Mouse (Mus musculus) retina, postnatal 1 day (tissue): ENCODE data around the gene Cnpy1.

ENCODE experiments used
- DNase-seq: peaks from one replicate; pipeline ENCODE4 v3.0.0-alpha.2; 2012

Cnpy1 gene

DNA sequence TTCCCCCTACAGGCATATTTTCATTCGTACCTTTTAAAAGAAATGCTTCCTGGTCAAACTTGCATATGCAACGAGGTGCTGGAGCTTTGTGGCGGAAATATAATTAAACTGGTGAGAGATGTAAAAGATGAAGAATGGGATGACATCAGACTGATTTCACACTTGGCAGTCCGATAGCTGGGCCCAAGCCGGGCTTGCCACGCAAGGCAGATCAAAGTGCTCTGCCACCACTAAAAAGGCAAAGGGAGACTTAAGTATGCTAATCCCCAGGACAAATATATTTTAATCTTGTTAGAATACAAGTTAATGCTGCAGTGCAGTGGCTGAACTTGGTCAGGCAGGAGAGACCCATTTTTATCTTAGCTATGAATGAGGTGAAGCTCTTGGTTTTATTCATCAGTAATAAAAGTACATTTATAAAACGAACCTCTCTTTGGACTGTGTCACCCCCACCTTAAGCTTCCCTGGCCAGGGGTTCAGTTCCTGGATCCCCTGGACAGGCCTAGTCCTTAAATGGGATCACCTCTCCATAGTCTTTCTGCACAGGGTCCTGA lies 66.3 kb downstream of the Cnpy1 start:
- DNase-seq = no peak

DNA sequence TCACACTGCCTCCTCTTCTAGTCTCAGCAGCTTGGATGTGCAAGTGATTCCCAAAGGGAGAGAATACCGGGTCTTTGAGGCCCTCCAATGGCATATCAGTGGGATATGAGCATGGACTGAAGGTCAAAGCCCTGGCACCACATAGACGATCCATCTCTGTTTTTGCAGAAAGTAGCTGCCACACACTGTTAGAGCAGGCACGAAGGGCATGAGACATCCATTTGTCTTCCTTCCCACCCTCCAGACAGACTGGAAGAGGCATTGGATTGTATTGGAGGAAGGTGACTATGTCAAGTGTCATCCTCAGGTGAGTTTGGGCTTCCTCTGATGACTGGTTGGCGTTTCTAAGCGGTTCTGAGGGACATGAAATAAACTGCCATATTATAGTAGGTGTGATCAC lies 67.3 kb downstream of the Cnpy1 start:
- DNase-seq = no peak

- peak; percentile 54 for DNase-seq
These were observed 69.0 kb downstream of the Cnpy1 start for GRCm38 (mm10) chr5:28176585-28176984.

DNA sequence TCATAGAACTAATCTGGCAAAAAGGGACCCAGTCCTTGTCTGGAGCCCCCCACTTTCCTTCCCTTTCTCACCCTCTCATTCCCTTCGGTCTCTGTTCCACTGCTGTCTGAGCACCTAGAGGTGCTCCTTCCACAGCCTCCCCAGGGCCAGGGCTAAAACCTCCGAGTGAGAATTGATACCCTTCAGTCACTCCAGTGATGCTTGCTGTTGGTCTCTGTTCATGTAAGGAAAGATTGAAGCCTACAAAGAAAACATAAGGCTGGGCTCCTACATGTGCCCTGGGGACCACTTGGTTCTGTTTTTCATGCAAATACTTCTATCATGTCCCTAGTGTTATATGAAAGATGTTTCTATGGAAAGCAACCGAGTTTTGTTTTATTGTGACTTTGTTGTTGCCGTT lies 69.6 kb downstream of the Cnpy1 start:
- no peak for DNase-seq

GRCm38 (mm10) chr5:28175570-28175919 lies 70.1 kb downstream of the Cnpy1 start:
- no peak for DNase-seq

DNA sequence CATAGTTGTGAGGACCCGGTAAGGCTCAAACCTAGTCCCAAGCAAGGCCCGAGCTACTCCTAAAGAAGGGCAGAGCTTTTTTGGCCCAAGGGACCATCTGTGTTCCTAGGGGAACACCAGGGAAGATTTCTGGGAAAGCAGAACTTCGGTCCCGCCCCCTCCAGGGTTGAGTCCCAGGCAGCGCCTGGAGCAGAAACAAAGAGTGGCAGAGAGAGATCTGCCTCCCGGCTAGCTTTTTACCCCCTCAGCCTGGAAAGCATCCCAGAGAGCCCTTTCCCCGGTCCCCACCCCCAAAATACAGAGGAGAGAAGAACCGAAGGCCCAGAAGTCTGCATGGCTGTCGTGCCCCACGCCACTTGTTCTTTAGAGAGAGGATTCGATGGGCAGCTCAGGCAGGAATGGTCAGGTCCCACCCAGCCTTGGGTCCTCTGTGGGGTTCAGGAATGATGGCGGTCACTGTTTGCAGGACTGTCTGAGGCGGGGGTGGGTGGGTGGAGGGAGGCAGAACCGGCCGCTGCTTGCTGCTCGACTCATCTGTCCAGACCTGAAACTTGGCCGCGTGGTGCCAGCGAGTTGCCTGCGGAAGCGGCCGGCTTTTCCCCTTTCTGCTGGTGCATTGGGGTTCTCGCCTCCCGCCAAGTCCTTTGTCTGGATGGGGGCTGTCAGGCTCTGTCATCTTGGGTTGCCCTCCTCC lies 70.6 kb downstream of the Cnpy1 start:
- DNase-seq = peak; percentile 29

- DNase-seq = peak; percentile 32
These were observed 71.5 kb downstream of the Cnpy1 start for GRCm38 (mm10) chr5:28174086-28174485.

GRCm38 (mm10) chr5:28173674-28174073 lies 71.9 kb downstream of the Cnpy1 start:
- DNase-seq = no peak

GRCm38 (mm10) chr5:28172921-28173670 lies 72.5 kb downstream of the Cnpy1 start:
- no peak for DNase-seq

DNA sequence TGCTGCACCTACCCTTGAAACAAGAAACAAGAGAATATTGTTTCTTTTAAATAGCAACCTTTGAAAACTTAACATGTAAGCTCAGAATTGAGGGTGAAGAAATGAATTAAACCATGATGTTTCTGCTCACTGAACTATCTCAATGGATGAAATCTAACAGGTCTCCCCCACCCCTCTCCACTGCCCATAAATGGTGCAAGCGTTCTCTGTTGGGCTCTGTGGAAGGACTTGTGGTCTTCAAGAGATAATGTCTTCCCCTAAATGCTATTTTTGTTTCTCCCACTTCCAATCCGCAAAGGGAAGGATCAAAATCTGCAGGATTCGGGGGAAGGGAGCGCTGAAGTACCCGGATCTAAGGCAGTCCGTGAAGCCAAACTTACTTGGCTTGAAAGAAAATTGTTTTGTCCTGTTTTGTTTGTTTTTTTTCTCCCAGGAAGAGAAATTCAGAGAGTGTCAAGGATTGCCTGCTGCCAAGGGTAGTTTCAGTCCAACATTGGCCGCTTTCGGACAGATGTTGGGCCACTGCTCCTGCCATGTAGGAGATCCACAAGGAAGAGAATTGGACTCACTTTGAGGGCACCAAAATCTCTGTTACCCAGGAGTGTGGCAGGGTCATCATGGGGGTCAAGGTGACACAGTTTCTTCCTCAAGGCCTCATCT lies 73.2 kb downstream of the Cnpy1 start:
- DNase-seq = no peak

GRCm38 (mm10) chr5:28171667-28172066 lies 73.9 kb downstream of the Cnpy1 start:
- DNase-seq = no peak

DNA sequence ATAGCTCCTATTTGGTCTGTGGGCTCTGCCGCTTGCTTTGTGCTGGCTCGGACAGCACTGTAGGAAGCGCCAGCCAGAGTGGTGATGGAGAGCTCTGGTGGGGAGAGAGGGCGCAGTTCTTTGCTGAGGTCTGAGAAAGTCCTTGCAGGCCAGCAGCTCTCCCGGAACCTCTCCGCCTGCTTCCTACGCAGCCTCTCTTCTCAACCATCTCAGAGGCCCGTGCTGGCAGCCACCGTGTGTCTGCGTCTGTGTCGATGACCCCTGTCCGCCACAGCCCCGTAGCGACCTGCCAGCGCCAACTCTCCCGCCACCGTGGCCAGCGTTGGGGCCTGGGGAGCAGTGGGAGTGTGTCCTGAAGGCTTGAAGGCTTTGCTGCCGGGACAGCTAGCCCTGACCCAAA lies 74.7 kb downstream of the Cnpy1 start:
- peak; percentile 37 for DNase-seq

DNA sequence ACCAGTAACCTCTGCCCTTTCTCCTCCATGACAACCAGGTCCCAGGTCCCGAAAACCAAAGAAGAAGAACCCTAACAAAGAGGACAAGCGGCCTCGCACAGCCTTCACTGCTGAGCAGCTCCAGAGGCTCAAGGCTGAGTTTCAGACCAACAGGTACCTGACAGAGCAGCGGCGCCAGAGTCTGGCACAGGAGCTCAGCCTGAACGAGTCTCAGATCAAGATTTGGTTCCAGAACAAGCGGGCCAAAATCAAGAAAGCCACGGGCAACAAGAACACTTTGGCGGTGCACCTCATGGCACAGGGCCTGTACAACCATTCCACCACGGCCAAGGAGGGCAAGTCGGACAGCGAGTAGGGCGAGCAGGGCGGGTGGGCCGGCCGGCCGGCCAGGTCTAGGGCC lies 75.5 kb downstream of the Cnpy1 start:
- no peak for DNase-seq

DNA sequence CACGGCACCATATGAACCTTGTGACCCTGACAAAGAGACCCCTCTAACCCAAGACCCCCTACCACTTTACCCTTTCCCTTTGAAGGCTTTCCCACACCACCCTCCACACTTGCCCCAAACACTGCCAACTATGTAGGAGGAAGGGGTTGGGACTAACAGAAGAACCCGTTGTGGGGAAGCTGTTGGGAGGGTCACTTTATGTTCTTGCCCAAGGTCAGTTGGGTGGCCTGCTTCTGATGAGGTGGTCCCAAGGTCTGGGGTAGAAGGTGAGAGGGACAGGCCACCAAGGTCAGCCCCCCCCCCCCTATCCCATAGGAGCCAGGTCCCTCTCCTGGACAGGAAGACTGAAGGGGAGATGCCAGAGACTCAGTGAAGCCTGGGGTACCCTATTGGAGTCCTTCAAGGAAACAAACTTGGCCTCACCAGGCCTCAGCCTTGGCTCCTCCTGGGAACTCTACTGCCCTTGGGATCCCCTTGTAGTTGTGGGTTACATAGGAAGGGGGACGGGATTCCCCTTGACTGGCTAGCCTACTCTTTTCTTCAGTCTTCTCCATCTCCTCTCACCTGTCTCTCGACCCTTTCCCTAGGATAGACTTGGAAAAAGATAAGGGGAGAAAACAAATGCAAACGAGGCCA lies 76.3 kb downstream of the Cnpy1 start:
- DNase-seq = no peak

DNA sequence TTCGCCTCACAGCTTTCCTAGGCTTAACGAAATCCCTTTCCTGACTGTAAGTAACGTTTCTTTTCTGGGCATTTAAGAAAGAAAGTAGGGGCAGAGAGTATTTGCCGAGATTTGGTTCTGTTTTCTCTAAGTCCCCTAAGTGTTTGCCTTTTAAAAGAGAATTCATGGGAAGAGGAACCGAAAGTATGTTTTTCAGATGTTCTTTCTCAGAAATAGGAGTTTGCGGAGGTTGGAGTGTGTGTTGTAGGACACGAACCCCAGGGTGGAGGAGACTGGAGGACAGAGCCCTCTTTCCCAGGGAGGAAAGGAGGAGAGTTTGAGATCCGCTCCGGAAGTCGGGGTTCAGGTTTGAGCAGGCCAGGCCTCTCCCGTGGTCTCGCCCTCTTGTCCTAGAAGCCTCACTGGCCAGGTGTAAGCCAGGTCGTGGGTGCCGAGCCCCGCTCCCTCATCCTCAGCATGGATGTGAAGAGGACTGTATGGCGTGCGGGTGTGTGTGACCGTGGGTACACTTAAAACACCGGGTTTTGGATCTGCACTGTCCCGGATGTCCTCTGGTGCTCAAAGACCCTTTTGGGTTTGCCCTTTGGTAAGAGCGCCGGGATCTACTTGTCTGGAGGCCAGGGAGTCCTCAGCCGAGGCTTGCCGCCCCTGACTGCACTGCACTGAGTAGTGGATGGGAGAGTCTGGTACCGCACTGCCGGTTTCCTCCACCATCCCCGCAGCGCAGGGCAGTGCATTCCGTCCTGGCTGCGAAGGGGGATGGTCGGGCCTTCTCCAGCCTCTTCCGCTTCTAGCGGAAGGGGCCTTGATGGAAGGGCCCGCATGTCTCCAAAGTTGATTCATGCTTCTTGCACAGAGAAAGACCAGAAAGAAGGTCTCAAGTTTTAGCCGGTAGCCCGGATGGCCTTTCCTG lies 77.1 kb downstream of the Cnpy1 start:
- DNase-seq = no peak

- peak; percentile 68 for DNase-seq
These were observed 77.9 kb downstream of the Cnpy1 start for GRCm38 (mm10) chr5:28167611-28168252.

DNA sequence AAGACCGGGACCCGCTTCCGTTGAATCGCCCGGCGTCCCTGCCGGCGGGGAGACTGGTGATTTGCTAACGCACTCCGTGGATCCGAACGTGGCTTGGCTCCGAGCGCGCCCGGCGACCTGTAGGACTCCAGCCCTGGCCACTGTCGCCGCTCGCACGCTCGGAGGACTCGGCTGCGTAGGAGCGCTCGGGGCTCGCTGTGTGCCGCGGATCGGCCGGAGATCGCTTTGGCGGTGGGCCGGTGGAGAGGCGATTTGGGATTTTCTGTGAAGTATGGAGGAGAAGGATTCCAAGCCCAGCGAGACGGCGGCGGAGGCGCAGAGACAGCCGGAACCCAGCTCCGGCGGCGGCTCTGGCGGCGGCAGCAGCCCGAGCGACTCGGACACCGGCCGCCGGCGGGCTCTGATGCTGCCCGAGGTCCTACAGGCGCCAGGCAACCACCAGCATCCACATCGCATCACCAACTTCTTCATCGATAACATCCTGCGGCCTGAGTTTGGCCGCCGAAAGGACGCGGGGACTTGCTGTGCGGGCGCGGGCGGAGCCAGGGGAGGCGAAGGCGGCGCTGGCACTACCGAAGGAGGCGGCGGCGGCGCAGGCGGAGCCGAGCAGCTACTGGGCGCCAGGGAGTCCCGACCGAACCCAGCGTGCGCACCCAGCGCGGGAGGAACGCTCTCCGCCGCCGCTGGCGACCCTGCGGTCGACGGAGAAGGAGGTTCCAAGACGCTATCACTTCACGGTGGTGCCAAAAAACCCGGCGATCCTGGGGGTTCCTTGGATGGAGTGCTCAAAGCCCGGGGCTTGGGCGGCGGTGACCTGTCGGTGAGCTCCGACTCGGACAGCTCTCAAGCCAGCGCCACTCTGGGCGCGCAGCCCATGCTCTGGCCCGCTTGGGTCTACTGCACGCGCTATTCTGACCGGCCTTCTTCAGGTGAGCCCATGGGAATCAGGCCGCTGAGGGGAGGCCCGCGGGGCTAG lies 79.1 kb downstream of the Cnpy1 start:
- peak; percentile 59 for DNase-seq

DNA sequence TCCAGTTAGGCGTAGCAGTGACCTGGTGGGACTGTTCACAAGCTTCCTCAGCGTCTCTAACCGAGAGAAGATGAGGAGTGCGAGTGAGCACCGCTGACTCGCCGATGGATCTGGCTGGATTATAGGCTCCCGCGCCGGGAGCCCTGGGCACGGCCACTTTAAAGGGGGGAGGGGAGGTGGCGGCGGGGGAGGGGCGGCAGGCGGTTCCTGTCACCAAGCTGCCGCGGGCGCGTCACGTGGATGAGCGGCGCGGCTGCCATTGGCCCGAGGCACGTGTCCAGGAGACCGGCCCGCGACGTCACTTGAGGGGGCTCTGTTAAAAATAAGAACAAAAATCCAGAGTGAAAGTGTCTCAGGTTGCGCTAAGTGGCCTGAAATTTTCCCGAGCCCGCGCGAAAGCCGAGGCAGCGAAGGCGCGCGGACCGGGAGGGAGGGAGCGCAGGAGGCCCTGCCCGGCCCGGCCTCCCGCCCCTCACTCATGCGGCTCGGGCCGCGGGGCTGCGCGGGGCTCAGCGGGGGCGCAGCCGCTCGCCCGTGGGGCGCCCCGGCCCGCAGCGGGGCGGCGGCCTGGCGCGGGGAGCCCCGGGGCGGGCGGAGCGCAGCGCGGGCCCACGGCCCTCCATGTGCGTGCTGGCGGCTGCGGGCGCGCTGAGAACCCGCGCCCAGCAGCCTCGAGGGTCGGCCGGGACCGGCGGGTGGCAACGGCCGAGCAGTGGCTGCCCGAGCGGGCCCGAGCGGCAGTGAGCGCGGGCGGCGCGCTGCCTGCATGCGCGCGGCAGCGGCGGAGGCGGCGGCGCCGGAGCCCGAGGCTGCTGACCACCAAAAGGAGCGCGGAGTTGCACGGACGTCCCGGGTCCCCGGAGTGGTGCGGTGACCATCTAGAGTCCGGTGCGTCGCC lies 80.0 kb downstream of the Cnpy1 start, which contains the start of gene En2:
TSS of gene En2 (plus strand) at position 337 of the 898 bp plus-strand sequence.
- DNase-seq = peak; percentile 82

- no peak for DNase-seq
These were observed 81.7 kb downstream of the Cnpy1 start for GRCm38 (mm10) chr5:28163926-28164325.
